Mouse (Mus musculus) fibroblast of lung, adult 2 months (primary cell): ENCODE measurements at regions not wholly inside any gene's neighbourhood (a gene's known extent, or its start where the extent isn't known, plus 50 kb on each side); places are given as distances from the start of the nearest gene placed in this dataset.
"Not testable (repeated sequence)": the region's sequence is repeated elsewhere in the genome, so short reads cannot be mapped to it uniquely, and the experiment has no call there.

Experiments used
- DNase-seq: peaks from one replicate; pipeline ENCODE4 v3.0.0-alpha.2; 2011; ENCODE audit warnings: low read depth

DNA sequence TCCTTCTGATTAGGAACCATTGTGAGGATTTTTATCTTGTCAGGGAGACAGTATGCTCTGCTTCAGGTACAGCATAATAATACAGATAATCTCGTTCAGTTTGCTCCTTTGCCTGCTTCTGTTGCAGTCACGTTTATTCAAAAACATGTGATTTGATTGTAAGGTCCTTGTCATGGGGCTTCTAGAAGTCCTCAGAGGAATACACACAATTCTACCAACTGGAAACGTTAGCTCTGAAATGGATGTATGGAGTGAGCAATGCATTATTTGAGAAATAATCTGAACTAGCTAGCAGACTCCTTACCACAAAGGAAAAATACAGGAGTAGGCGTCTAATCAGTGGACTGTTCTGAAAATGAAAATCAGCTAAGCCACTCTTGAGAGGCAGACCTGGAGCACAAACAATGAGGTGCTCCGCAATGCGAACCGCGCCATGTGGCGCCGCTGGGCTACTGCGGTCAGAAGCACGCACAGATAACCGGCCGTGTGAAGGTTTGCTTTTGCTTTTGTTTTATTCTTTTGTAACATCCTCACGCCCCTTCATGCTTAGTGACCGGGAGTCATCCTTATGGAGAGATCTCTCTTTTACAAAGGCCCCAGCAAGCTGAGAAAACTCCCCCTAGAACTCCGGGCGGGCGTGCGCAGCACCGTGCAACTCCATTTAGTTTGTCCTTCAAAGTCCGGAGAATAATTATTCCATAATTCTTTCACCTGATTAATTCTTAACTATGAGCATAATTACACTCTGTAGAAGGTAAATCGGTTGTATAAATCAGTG is 419.7 kb downstream of the Nova1 start:
- no peak for DNase-seq

DNA sequence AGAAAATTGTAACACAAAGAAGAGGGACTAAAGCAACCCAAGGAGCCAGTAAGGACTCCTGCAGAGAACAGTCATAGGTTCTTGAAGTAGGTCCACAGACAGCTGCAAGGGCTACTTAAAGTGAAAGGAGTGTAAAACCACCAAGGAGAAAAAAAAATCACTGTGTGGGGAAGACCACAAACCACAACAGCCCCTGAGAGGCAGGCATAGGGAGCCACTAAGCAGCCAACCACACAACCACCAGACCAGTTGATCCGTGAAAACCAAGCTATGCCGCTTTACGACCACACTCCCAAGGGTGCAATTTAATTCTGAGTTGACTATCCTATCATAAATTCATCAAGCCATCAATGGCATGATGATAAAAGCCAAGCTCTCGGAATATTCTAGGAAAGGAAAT is 423.5 kb downstream of the Nova1 start:
- no peak for DNase-seq

DNA sequence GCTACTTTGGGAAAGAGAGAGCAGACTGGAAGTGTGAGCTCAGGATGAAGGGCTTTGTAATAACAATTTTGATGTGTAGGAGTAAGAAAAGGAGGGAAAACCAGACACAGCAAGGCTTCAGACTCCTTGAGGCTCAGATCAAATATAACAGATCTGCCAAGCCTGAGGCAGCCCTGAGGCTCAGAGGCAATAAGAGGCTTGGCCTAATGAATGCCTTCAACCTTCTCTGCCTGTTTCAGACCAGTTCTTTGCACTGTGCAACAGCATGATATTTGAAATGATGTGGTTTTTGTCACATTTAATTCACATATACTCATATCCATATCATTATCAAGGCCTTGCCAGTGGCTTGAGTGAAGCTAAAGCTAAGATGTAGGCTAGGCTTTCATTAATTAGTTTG is 425.0 kb downstream of the Nova1 start:
- DNase-seq: no peak

DNA sequence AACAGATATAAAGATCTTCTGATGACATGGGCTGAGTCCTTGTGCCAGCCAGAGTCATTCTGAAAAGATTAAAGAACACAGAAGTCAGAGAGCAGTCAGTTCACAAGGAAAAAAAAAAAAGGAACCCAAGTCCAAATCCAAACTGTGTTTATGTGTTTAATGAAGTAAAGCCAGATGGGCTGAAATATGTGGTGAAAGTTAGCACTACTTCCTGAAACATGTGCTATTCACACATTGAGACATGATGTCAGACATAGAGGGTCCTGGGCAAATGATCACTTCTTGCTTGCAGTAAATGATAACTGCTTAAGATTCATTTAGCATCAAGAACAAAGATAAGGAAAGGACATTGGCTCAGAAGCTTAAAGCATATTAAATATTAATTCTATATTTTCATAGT is 439.8 kb downstream of the Nova1 start:
- DNase-seq: no peak

DNA sequence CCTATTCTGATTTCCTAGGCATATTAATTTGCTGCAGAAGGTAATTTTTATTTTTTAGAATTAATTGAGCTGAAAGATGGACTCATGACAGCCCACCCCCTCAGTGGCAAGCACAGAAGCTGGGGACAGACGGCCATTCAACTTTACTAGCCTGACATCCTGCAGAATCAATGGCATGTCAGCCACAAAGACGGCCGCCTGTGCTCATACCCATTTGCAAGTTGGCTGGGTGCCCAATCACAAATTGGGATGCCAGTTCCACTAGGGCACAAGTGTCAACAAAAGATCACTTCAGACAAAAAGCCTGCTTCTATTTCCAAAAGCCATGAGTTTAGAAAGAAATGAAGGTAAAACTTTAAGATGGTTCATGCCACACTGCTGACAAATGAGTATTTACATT is 447.0 kb downstream of the Nova1 start:
- no peak for DNase-seq

DNA sequence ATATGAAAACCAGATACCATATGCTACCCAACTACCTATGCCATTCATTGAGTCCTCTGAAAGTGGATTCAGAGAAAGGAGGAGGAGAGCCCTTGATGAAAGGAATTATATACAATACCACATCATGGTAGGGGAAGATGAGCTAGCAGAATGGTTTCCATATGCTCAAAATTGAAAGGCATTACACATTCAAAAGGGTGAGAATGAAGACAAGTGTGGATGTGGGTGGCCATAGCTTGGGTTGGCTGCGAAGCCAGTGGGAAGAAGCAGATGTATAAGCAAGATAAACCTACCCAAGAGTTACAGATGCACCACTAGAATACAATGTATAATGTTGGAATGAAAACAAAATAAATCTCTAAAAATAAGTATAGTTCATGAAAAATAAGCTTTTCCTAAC is 485.4 kb downstream of the Nova1 start:
- DNase-seq: no peak

DNA sequence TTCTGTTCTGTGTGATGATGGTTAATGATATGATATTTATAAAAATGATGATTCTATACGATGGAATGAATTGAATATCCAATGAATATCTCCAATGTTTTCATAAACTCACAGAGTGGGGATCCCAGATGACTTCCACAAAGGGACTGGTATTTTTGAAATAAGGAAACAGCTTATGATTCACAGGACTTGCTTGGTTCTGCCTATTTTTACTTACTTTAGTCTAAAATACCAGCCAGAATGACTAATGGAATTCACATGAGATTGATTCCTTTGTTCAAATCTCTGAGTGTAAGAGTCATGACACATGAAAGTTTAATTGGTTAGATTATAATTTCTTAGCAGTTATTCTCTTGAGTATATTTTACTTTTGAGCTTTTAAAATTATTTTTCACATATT is 490.9 kb downstream of the Nova1 start:
- DNase-seq: no peak

DNA sequence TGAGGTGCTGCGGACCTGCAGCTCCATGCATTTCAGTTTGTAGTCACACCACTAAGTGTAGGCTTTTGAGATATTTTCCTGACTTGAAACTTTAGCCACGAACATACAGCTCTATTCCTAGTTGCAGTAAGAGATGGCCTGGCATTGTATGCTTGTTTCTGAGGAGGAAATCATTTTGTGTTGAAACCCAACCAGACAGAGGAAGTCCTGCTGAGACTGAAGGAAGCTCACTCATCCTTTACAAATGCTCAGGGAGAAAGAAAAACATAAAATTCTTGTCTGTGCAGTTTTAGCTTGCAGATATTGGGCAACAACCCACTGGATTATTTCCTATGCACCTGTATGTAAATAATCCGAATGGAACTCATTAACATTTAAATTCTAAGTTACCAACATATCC is 495.5 kb downstream of the Nova1 start:
- no peak for DNase-seq

DNA sequence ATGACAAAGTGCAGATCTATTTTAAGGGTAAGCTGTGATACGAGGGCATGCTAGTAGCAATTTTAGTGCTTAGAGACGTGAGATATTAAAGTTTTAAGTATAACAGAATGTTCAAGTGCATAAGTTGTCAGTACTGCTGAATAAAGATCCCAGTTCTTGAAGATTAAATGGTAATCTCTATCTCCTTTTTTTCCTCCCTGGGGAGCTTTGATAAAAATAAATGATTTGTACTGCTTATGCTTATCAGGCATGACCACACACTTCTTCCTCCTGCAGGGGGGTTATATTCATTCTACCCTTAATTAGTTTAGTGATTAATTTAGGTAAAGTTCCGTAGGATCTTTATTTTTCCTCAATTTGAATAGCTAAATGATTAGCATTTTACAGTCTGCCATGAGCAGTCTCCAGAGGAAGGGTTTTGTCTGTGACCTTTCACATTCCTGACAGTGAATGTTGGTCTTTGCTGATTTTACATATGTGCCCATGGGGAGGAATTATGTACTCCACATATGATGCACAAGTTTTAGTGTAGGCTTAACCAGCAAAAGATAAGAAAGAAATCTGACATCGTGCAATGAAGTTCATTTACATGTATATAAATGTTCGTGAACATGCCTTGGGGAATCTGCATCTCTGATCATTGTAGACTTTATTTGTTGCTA is 515.5 kb downstream of the Nova1 start:
- no peak for DNase-seq

DNA sequence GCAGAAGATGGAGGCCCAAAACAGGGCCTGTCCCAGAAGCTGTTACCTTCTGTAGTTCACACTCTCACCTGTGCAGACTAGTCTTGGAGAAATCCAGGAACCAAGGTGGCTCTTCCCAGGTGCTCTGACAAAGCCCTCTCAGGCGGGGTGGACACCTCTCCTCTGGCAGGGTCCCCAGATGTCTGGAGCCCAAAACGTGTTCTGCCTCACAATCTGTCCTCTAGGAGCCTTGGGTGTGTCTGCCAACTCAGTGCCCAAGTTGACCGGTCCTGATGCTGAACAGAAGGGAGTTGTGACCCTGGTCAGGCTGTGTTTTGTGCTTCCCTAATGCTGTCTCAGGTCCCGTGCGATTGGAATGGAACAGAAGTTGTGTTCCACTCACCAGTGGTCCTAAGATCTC is 519.8 kb downstream of the Nova1 start:
- no peak for DNase-seq

DNA sequence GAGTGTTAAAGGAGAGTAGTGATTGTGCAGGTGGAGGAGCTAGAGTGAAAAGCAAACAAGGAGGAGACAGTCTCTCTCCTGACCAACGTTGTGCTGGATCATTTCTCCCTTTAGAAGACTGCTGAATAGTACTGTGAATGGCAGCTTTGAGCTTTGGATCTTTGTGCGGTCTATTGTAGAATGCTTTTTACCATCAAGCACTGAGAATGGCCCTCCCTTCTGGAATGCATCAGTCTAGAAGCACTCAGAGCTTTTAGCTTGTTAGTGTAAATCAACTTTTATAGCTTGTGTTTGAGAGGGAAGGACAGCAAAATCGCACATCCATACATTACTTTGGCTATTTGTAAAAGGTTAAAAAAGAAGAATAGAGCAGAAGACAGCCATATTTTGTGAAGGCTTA is 534.2 kb downstream of the Nova1 start:
- no peak for DNase-seq

DNA sequence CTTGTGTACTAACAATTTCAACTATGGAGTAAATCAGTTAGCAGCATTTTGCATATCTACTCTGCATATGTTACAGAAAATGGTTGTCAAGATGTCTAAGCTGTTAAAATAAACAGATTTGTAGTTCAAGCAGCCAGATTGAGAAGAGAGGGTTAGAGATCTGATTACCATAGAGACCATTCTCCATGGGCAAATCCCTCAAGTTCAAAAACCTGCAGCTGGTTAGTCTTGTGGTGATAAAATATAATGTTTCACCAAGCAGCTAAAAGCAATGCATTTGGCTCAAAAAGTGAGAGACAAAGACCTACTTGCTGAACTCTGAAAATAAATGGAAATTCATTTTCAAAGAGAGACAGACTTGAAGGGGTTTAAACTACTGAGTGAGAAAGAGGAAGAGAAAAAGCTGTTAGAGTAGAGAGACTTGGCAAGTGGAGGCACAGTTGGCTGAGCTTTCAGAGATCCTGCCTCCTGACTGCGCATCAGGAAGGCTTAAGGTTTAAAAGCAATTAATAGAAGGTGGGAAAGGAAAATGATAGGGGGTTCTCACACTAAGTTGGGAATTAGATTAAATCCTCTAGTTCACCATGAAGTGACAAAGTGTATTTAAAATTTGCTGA is 570.2 kb downstream of the Nova1 start:
- no peak for DNase-seq

DNA sequence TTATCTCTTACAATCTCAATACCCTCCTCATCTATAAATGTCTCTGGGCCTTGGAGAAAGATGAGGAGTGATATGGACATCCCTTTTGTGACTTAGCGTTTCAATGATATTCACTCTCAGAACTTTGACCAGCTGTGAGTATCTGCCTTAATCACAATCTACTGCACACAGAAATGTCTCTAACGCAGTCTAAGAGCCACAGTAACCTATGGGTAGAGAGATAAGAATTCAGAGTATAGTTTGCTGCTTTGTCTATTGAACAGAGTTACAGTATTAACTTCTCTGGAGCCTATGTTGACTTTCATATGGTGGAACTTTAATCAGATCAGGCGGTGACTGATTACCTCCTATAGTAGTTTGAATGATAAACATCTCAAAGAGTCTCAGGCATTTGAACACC is 573.8 kb downstream of the Nova1 start:
- no peak for DNase-seq

DNA sequence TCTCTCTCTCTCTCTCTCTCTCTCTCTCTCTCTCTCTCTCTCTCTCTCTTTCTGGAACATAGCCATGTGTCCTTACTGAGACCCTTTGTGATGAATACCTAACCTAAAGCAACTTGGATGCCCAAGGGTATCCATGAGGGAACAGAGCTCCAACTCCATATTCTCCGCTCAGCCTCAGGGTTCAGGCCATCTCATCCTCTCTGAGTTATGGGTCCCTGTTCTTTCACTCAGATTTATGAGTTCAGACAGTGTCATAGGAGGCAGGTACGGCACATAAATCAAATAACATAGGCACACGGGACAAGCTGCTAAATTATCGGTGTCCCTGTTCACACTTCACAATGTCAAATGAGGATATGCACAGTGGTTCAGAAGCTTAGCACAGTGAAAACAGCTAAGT is 586.4 kb downstream of the Nova1 start:
- DNase-seq: no peak

DNA sequence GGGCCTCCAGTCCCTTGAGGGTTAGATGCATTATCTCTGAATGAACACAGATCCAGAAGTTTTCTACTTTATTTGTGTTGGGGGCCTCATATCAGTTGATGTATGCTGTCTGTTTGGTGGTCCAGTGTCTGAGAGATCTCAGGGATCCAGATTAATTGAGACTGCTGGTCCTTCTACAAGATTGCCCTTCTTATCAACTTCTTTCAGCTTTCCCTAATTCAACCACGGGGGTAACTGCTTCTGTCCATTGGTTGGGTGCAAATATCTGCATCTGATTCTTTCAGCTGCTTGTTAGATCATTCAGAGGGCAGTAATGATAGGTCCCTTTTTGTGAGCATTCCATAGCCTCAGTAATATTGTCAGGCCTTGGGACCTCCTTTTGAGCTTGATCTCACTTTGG is 603.4 kb downstream of the Nova1 start:
- DNase-seq: not testable (repeated sequence)

DNA sequence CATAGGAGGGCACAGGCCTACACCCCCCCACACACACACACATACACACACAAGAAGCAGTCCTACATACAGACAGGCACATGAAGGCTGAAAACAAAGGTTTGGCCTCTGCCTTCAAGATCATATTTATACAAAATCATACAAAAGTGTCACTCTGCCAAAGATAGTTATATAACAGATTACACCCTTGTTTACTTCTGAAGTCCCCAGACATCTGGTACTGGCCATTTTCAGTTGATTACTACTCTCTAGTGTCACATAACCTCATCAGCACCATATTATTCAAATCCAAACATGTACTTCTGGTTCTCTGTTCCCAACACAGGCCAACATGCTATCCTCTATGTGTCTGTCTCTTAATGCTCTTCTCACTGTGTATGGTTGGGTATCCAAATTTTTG is 619.7 kb downstream of the Nova1 start:
- DNase-seq: no peak

DNA sequence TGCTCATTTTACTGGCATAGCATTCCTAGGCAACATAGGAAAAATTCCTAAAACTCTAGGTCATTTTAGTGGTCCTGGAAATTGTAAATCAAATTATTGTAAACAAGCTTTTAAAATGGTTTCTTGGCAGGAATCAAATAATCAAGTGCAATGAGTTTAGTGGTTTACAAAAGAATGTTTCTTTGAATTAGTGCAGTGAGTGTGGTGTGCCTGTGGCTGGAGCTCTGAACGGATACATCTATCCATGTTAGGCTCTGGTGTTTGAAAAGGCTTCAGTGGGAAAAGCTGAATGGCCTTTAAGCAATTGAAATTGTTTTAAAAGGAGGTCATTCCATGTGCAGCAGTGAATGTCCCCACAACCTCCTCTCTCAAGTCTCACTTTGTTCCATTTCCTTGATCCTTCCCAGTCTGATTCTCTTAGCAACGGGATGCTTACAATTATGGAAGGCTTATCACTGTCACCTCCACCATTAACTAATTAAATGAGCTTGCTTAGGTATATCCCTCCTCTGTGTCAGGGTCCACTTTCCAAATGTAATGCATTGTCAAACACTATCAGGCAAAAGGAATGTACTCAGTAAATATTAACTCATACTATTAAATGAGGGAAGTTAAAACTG is 621.1 kb downstream of the Nova1 start:
- DNase-seq: no peak

DNA sequence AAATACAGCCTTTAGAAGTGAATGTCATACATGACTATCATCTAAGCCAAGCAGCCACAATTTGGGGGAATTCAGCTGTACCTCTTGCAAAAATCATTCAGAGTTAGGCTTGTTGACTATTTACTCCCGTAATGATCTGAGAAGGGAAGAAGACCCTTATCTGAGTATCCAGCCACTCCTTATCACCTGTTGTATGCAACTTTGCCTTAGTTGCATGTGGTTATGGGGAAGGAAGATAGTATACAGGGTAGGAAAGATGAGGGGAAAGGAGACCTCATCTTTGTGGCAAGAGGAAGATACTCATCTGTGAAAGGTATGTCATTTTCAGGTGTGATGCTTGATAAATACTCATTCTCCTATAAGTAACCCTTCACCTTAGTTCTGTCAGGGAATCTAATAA is 624.6 kb downstream of the Nova1 start:
- no peak for DNase-seq
